Mouse (Mus musculus) ES-Bruce4 (cell line): ENCODE measurements around the gene Gucd1.

Experiments
- CTCF ChIP-seq: IDR thresholded peaks from one replicate; pipeline ENCODE4 v1.8.1; 2011; ENCODE audit warnings: low read depth, low read length
- POLR2A ChIP-seq: IDR thresholded peaks from one replicate; pipeline ENCODE4 v1.8.1; 2011; ENCODE audit warnings: low read length; ENCODE audit not compliant: insufficient read depth

- TF ChIP-seq CTCF (no peak), POLR2A (no peak)
Measured at GRCm38 (mm10) chr10:75437284-75437683, 80.5 kb downstream of the Gucd1 start.
